Mouse (Mus musculus) G1E (cell line): ENCODE measurements around the gene Ndn.

Experiments used
- CTCF ChIP-seq: IDR thresholded peaks from 2 replicates; pipeline ENCODE4 v1.5.1; 2012; ENCODE audit warnings: low read depth, low read length, inconsistent platforms, mixed read lengths
- TAL1 ChIP-seq: conservative IDR thresholded peaks from 2 replicates; pipeline ENCODE4 v1.6.1; 2012; ENCODE audit warnings: low read depth, low read length, inconsistent platforms, mixed read lengths

DNA sequence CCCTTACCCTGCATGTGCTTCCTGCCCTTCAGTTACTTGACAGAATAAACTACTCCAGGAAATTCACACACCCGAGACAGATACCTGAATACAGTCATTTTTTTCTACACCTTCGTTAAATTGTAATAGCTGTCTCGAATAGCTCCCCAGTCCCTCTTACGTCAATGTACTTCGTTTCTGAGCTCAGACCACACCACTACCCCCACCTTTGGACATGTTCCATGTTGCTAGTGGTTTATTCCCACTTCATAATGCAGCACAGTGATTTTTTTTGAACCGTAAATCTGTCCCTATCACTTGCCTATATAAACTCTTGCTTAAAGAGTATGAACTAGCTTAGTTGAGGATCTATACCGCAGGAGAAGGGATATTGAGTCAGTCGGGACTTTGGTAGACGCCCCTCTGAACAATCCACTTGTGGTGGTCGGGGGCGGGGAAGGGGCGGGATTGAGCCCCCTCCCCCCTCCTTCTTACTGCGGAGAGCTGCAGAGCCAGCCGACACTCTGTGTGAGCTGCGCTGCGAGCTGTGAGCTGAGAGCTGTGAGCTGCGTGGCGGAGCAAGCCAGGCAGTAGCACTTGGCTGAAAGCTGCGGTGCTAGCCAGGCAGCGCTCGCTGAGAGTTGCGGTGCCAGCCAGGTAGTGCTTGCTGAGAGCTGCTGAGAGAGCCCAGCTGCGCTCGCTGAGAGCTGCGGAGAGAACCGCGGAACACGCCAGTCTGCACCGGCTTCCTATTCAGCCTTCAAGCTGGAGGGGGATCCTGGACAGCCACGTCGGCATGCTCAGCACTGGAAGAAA is 30.3 kb downstream of the Ndn start, which contains the start of gene Magel2:
- TF ChIP-seq TAL1 (no peak), CTCF (no peak)
